Mouse (Mus musculus) liver, adult 2 months (tissue): Measurements from ENCODE around the gene Mep1a. TPM values are rescaled to one million over a fixed set of nuclear protein-coding genes. Genes with fewer than 3 reads are reported as not detected.
"Not testable (repeated sequence)": the region's sequence is repeated elsewhere in the genome, so short reads cannot be mapped to it uniquely, and the experiment has no call there.

Source experiments
- DNase-seq: peaks from one replicate; pipeline ENCODE4 v3.0.0-alpha.2; 2011; ENCODE audit warnings: low read depth, low spot score; ENCODE audit errors: extremely low read depth
- H3K27ac ChIP-seq: fragments of 200-500 bp; replicated peaks from 2 replicates; pipeline ENCODE4 v1.5.1; 2012; ENCODE audit warnings: low read depth, mild to moderate bottlenecking, control low read depth, inconsistent platforms, low read length; ENCODE audit not compliant: insufficient read depth
- H3K27me3 ChIP-seq: fragments of 200-500 bp; 2 replicates; pipeline ENCODE4 v1.6.1; 2012; ENCODE audit warnings: mild to moderate bottlenecking, moderate library complexity, low read length, inconsistent platforms; ENCODE audit not compliant: control insufficient read depth, insufficient read depth
- H3K36me3 ChIP-seq: fragments of 200-500 bp; 2 replicates; pipeline ENCODE4 v1.6.1; 2012; ENCODE audit warnings: low read length, inconsistent platforms; ENCODE audit not compliant: control insufficient read depth, insufficient read depth
- H3K4me1 ChIP-seq: fragments of 200-500 bp; 2 replicates; pipeline ENCODE4 v1.6.1; 2011; ENCODE audit warnings: low read length; ENCODE audit not compliant: control insufficient read depth, insufficient read depth
- H3K4me3 ChIP-seq: fragments of 200-500 bp; 2 replicates; pipeline ENCODE4 v1.5.1; 2011; ENCODE audit warnings: low read depth, mild to moderate bottlenecking, control low read depth, low read length, moderate library complexity; ENCODE audit not compliant: insufficient read depth
- H3K79me2 ChIP-seq: fragments of 200-500 bp; 2 replicates; pipeline ENCODE4 v1.6.1; 2012; ENCODE audit warnings: inconsistent platforms, mild to moderate bottlenecking, low read length, moderate library complexity; ENCODE audit not compliant: control insufficient read depth, insufficient read depth
- H3K9ac ChIP-seq: fragments of 200-500 bp; 2 replicates; pipeline ENCODE4 v1.6.1; 2012; ENCODE audit warnings: low read depth, mild to moderate bottlenecking, control low read depth, inconsistent platforms, low read length
- CTCF ChIP-seq: fragments of 200-500 bp; IDR thresholded peaks from 2 replicates; pipeline ENCODE4 v1.5.1; 2011; ENCODE audit warnings: low read depth, low read length, control low read depth
- POLR2A ChIP-seq: fragments of 200-500 bp; IDR thresholded peaks from 2 replicates; pipeline ENCODE4 v1.6.1; 2011; ENCODE audit warnings: low read length, control low read depth; ENCODE audit not compliant: insufficient read depth; ENCODE audit errors: extremely low read depth
- WGBS: fragments of 180-500 bp; shearing (Covaris S2); methylation state at CpG from one replicate; pipeline ENCODE4 v1.1.7; 2018; 5-methylcytosine and 5-hydroxymethylcytosine counted together
- polyA plus RNA-seq: library from polyadenylated mRNA; depleted of rRNA; stranded (reverse); fragments of >200 nt; gene quantifications from 2 replicates; pipeline ENCODE4 v1.2.3, GENCODE M21; 2012
- total RNA-seq: library from RNA; depleted of rRNA; stranded (reverse); fragments of >200 nt; gene quantifications from 2 replicates; pipeline ENCODE4 v1.2.3, GENCODE M21; 2014

Gene Mep1a
- total and polyA plus RNA-seq, 2 experiments: 0.05 TPM; not detected in 1

- H3K27ac ChIP-seq: no peak overlapping the region
- H3K79me2 ChIP-seq: no peaks in the 10 kb centered on the region
- DNase-seq: peak; percentile 20
- H3K36me3 ChIP-seq: no peaks in the 10 kb centered on the region
- WGBS: 60% methylated on average over 5 of the region's 5 CpGs
- H3K27me3 ChIP-seq: no peaks in the 10 kb centered on the region
- no peak overlapping the region for H3K9ac ChIP-seq
- H3K4me3 ChIP-seq: no peak overlapping the region
- no peaks in the 10 kb centered on the region for H3K4me1 ChIP-seq
- TF ChIP-seq CTCF (no peak), POLR2A (no peak)
Measured at GRCm38 (mm10) chr17:43495502-43495901, 7.1 kb downstream of the Mep1a start.

GRCm38 (mm10) chr17:43490371-43490770 lies 12.2 kb downstream of the Mep1a start:
- H3K27ac ChIP-seq, H3K79me2 ChIP-seq, H3K4me3 ChIP-seq, H3K9ac ChIP-seq, H3K27me3 ChIP-seq, DNase-seq, H3K36me3 ChIP-seq, H3K4me1 ChIP-seq: not testable (repeated sequence)
- 98% methylated on average over 9 of the region's 10 CpGs for WGBS

GRCm38 (mm10) chr17:43488439-43489151 lies 14.0 kb downstream of the Mep1a start:
- no peak for DNase-seq
- H3K4me3 ChIP-seq: no peak overlapping the region
- no peaks in the 10 kb centered on the region for H3K79me2 ChIP-seq
- H3K27ac ChIP-seq: no peak overlapping the region
- no peaks in the 10 kb centered on the region for H3K27me3 ChIP-seq
- TF ChIP-seq POLR2A (no peak), CTCF (no peak)
- no peaks in the 10 kb centered on the region for H3K4me1 ChIP-seq
- 85% methylated on average over 2 of the region's 2 CpGs for WGBS
- no peak overlapping the region for H3K9ac ChIP-seq
- no peaks in the 10 kb centered on the region for H3K36me3 ChIP-seq

- WGBS: 88% methylated on average over 3 of the region's 3 CpGs
- H3K36me3 ChIP-seq: no peaks in the 10 kb centered on the region
- no peak overlapping the region for H3K4me3 ChIP-seq
- no peaks in the 10 kb centered on the region for H3K4me1 ChIP-seq
- no peak for DNase-seq
- no peak for TF ChIP-seq POLR2A
- TF ChIP-seq CTCF: no peak
- no peaks in the 10 kb centered on the region for H3K27me3 ChIP-seq
- H3K79me2 ChIP-seq: no peaks in the 10 kb centered on the region
- no peak overlapping the region for H3K27ac ChIP-seq
- no peak overlapping the region for H3K9ac ChIP-seq
Measured at GRCm38 (mm10) chr17:43485982-43486381, 16.6 kb downstream of the Mep1a start.

GRCm38 (mm10) chr17:43477621-43478020 lies 25.0 kb downstream of the Mep1a start:
- TF ChIP-seq POLR2A (no peak), CTCF (no peak)
- Histone ChIP-seq H3K27ac (no peak overlapping the region), H3K9ac (no peak overlapping the region), H3K36me3 (no peaks in the 10 kb centered on the region), H3K4me3 (no peak overlapping the region), H3K79me2 (no peaks in the 10 kb centered on the region), H3K27me3 (no peaks in the 10 kb centered on the region), H3K4me1 (no peaks in the 10 kb centered on the region)
- peak; percentile 10 for DNase-seq

- Histone ChIP-seq H3K4me3 (no peak overlapping the region), H3K4me1 (no peaks in the 10 kb centered on the region), H3K27me3 (no peaks in the 10 kb centered on the region), H3K36me3 (no peaks in the 10 kb centered on the region), H3K27ac (no peak overlapping the region), H3K79me2 (no peaks in the 10 kb centered on the region), H3K9ac (no peak overlapping the region)
- DNase-seq: no peak
- TF ChIP-seq POLR2A (no peak), CTCF (no peak)
- 92% methylated on average over 16 of the region's 16 CpGs for WGBS
Measured at GRCm38 (mm10) chr17:43474775-43475174, 27.8 kb downstream of the Mep1a start.
